9 mouse cellular contexts compared by ENCODE assay signal in genomic region chr11:6404699-6405566, GRCm38 (mm10). TPM values are rescaled to one million over a fixed set of nuclear protein-coding genes. Genes with fewer than 3 reads are reported as not detected.
DNase-seq lines count a peak whose midpoint lies in the region; ATAC-seq and TF ChIP-seq lines count a peak whose summit lies in the region.
"Had no signal": no experiment of that assay in that cellular context is flagged by ENCODE, and none has a peak within 500 bp of the region (broad histone marks: within the 10 kb centered on the region; RNA-seq: fewer than 3 reads in every experiment).

No protein-coding gene starts in this region.

- no peak overlapping the region; the same call in 1 of the 2 replicates for H3K9ac ChIP-seq in ES-E14 (ENCODE audit: insufficient read depth, low read depth, low read length, poor library complexity, severe bottlenecking)
- H3K9ac ChIP-seq in embryonic facial prominence, embryonic 12.5 days: peak overlapping the region; percentile 29; the same call in 1 of the 2 replicates
- 0 out of 2 replicates have a peak overlapping the region, but pooled peaks have one; percentile 3 for H3K9ac ChIP-seq in intestine, embryonic 15.5 days
- H3K9ac ChIP-seq in neural tube, embryonic 13.5 days: no peak overlapping the region; the same call in 1 of the 2 replicates

- ATAC-seq in embryonic facial prominence, embryonic 12.5 days (ENCODE audit: insufficient number of reproducible peaks, insufficient read depth, low FRiP score, low TSS enrichment): no peak
- 0 out of 2 replicates have a peak, but pooled peaks have one; percentile 2 for ATAC-seq in intestine, embryonic 15.5 days
- ATAC-seq in neural tube, embryonic 13.5 days (ENCODE audit: low read depth): no peak
- ATAC-seq in erythroid progenitor cell, adult 5-6 weeks (replicated peaks; ENCODE audit: low FRiP score, poor library complexity, severe bottlenecking): no peak

- WGBS in embryonic facial prominence, embryonic 12.5 days: 91% methylated on average over 9 of the region's 9 CpGs
- WGBS in intestine, embryonic 15.5 days: 67% methylated on average over 9 of the region's 9 CpGs
- 90% methylated on average over 9 of the region's 9 CpGs for WGBS in neural tube, embryonic 13.5 days

- in situ Hi-C loops in ES-E14 (cut with MboI; ENCODE audit: low sequenced_read_pairs in 2 of 2, unreplicated experiment in 2 of 2): no loop called here

- no peak overlapping the region for H3K4me3 ChIP-seq in ES-E14 (ENCODE audit: insufficient read depth in 1 of 2, low read depth in 1 of 2, low read length in 2 of 2, poor library complexity in 1 of 2, severe bottlenecking in 1 of 2)
- H3K4me3 ChIP-seq in embryonic facial prominence, embryonic 12.5 days: no peak overlapping the region
- no peak overlapping the region for H3K4me3 ChIP-seq in intestine, embryonic 15.5 days (replicated peaks)
- H3K4me3 ChIP-seq in neural tube, embryonic 13.5 days: no peak overlapping the region

- peak overlapping the region; percentile 17; the same call in 1 of the 2 replicates for H3K4me2 ChIP-seq in embryonic facial prominence, embryonic 12.5 days (replicated peaks)
- H3K4me2 ChIP-seq in intestine, embryonic 15.5 days (replicated peaks): no peak overlapping the region
- H3K4me2 ChIP-seq in neural tube, embryonic 13.5 days: no peak overlapping the region

- H3K9me3 ChIP-seq in ES-E14 (ENCODE audit: control insufficient read depth, insufficient read depth, low read depth, low read length): no peaks in the 10 kb centered on the region
- no peaks in the 10 kb centered on the region for H3K9me3 ChIP-seq in embryonic facial prominence, embryonic 12.5 days
- no peaks in the 10 kb centered on the region for H3K9me3 ChIP-seq in intestine, embryonic 15.5 days
- H3K9me3 ChIP-seq in neural tube, embryonic 13.5 days: no peaks in the 10 kb centered on the region
- H3K9me3 ChIP-seq: G1E had no signal

- H3K4me1 ChIP-seq in ES-E14 (ENCODE audit: control insufficient read depth in 2 of 2, insufficient read depth in 2 of 2, low read length in 2 of 2, poor library complexity in 1 of 2): peaks cover 0 to 11% of the 10 kb centered on the region in 2 experiments; a peak in 2 of 4 replicates
- peaks cover 24% of the 10 kb centered on the region for H3K4me1 ChIP-seq in embryonic facial prominence, embryonic 12.5 days
- peaks cover 30% of the 10 kb centered on the region for H3K4me1 ChIP-seq in intestine, embryonic 15.5 days (replicated peaks)
- H3K4me1 ChIP-seq in neural tube, embryonic 13.5 days (replicated peaks): peaks cover 26% of the 10 kb centered on the region

- H3K27me3 ChIP-seq in embryonic facial prominence, embryonic 12.5 days: no peaks in the 10 kb centered on the region
- no peaks in the 10 kb centered on the region for H3K27me3 ChIP-seq in intestine, embryonic 15.5 days (replicated peaks)
- H3K27me3 ChIP-seq in neural tube, embryonic 13.5 days: no peaks in the 10 kb centered on the region

- H3K27ac ChIP-seq in ES-E14 (ENCODE audit: insufficient read depth, low read depth, low read length, poor library complexity, severe bottlenecking): peak overlapping the region; percentile 37; the same call in 1 of the 2 replicates
- H3K27ac ChIP-seq in embryonic facial prominence, embryonic 12.5 days: peak overlapping the region; percentile 90
- peak overlapping the region; percentile 79 for H3K27ac ChIP-seq in intestine, embryonic 15.5 days
- H3K27ac ChIP-seq in neural tube, embryonic 13.5 days (replicated peaks): peak overlapping the region; percentile 80

- peaks cover 48% of the 10 kb centered on the region for H3K36me3 ChIP-seq in ES-E14 (ENCODE audit: control insufficient read depth, insufficient read depth, low read length, poor library complexity, severe bottlenecking)
- H3K36me3 ChIP-seq in embryonic facial prominence, embryonic 12.5 days: peaks cover 56% of the 10 kb centered on the region
- peaks cover 47% of the 10 kb centered on the region for H3K36me3 ChIP-seq in intestine, embryonic 15.5 days
- H3K36me3 ChIP-seq in neural tube, embryonic 13.5 days: peaks cover 65% of the 10 kb centered on the region

- peak; percentile 55 for DNase-seq in gastrocnemius, postnatal 10 days
- DNase-seq in gastrocnemius, adult 8-10 months (ENCODE audit: low spot score in 2 of 2): no peak
- DNase-seq in ES-E14 (ENCODE audit: low read depth, low spot score): no peak
- no peak for DNase-seq in layer of hippocampus, adult 9-10 months (ENCODE audit: low spot score)

TF ChIP-seq in ES-E14, 5 proteins besides CTCF, POLR2A, EP300 and RAD21:
- TF ChIP-seq MAFK (IDR thresholded peaks at IDR 0.05; ENCODE audit: insufficient read depth, low read depth, low read length) (no peak), ZNF384 (IDR thresholded peaks at IDR 0.05; ENCODE audit: low read depth, low read length) (no peak), HCFC1 (IDR thresholded peaks at IDR 0.05; ENCODE audit: borderline replicate concordance, insufficient read depth, low read length) (no peak), CHD2 (IDR thresholded peaks at IDR 0.05; ENCODE audit: low read depth, low read length) (no peak), ZC3H11A (IDR thresholded peaks at IDR 0.05; ENCODE audit: borderline replicate concordance, low read depth, low read length) (no peak)
TF ChIP-seq in ES-E14: peak in this region for 0.

RNA-seq across cellular contexts. Expression of gene Ppia, which starts 10.3 kb away (rescaled TPM):
- 100 to 1,000 TPM; 765 to 781 TPM for total RNA-seq in gastrocnemius, postnatal 10 days (2021)
- 100 to 1,000 TPM; 189 to 256 (median 213) TPM for total RNA-seq in gastrocnemius, adult 8-10 months (2022)
- total RNA-seq in ES-E14 (2012; rRNA removed): 4,715 and 6,168 TPM in 2 replicates
- polyA plus RNA-seq in embryonic facial prominence, embryonic 12.5 days (2016; fragmentation: Nextera tagmentation; extraction: Ambion mirVana): 5,090 and 5,096 TPM in 2 replicates
- 5,895 and 6,298 TPM in 2 replicates for polyA plus RNA-seq in intestine, embryonic 15.5 days (2015; fragmentation: Nextera tagmentation; extraction: Ambion mirVana)
- 4,471 and 4,554 TPM in 2 replicates for polyA plus RNA-seq in neural tube, embryonic 13.5 days (2015; fragmentation: Nextera tagmentation; extraction: Ambion mirVana)
- 1,149 and 1,152 TPM in 2 replicates for total RNA-seq in erythroid progenitor cell, adult 5-6 weeks (2015; ENCODE audit: low replicate concordance)
- 288 and 328 TPM in 2 replicates for total RNA-seq in erythroid progenitor cell, adult 5-6 weeks (2017; ENCODE audit: low replicate concordance)

RNA-seq across cellular contexts. Expression of gene Zmiz2, which starts 16.1 kb away (rescaled TPM):
- total RNA-seq in gastrocnemius, postnatal 10 days (2021): 10 to 100 TPM; 31.8 to 34.3 TPM
- 10 to 100 TPM; 50.7 to 65.8 (median 53.6) TPM for total RNA-seq in gastrocnemius, adult 8-10 months (2022)
- 19.6 and 22.6 TPM in 2 replicates for total RNA-seq in ES-E14 (2012; rRNA removed)
- polyA plus RNA-seq in embryonic facial prominence, embryonic 12.5 days (2016; fragmentation: Nextera tagmentation; extraction: Ambion mirVana): 11.9 and 12.5 TPM in 2 replicates
- polyA plus RNA-seq in intestine, embryonic 15.5 days (2015; fragmentation: Nextera tagmentation; extraction: Ambion mirVana): 9.2 and 10.9 TPM in 2 replicates
- polyA plus RNA-seq in neural tube, embryonic 13.5 days (2015; fragmentation: Nextera tagmentation; extraction: Ambion mirVana): 21.1 and 25.8 TPM in 2 replicates
- 16.6 and 17.6 TPM in 2 replicates for total RNA-seq in erythroid progenitor cell, adult 5-6 weeks (2015; ENCODE audit: low replicate concordance)
- total RNA-seq in erythroid progenitor cell, adult 5-6 weeks (2017; ENCODE audit: low replicate concordance): 5.1 and 7.8 TPM in 2 replicates

RNA-seq across cellular contexts. Expression of gene H2afv, which starts 39.3 kb away (rescaled TPM):
- total RNA-seq in gastrocnemius, postnatal 10 days (2021): 10 to 100 TPM; 66.2 to 67.3 TPM
- 10 to 100 TPM; 47.7 to 58.3 (median 56.0) TPM for total RNA-seq in gastrocnemius, adult 8-10 months (2022)
- 192 and 294 TPM in 2 replicates for total RNA-seq in ES-E14 (2012; rRNA removed)
- polyA plus RNA-seq in embryonic facial prominence, embryonic 12.5 days (2016; fragmentation: Nextera tagmentation; extraction: Ambion mirVana): 693 and 728 TPM in 2 replicates
- 424 and 429 TPM in 2 replicates for polyA plus RNA-seq in intestine, embryonic 15.5 days (2015; fragmentation: Nextera tagmentation; extraction: Ambion mirVana)
- polyA plus RNA-seq in neural tube, embryonic 13.5 days (2015; fragmentation: Nextera tagmentation; extraction: Ambion mirVana): 342 and 380 TPM in 2 replicates
- 180 and 209 TPM in 2 replicates for total RNA-seq in erythroid progenitor cell, adult 5-6 weeks (2015; ENCODE audit: low replicate concordance)
- total RNA-seq in erythroid progenitor cell, adult 5-6 weeks (2017; ENCODE audit: low replicate concordance): 100 and 160 TPM in 2 replicates

Comparison
In these comparisons a context has a peak if more than half of its experiments do, and no peak if none do; other contexts are left out.
1. H3K27ac ChIP-seq: peak in every context shown above with its lines; median percentile 90 in embryonic facial prominence, embryonic 12.5 days; 80 in neural tube, embryonic 13.5 days; 79 in intestine, embryonic 15.5 days; 37 in ES-E14.
2. H3K9ac ChIP-seq: peak in embryonic facial prominence, embryonic 12.5 days (single experiment) and intestine, embryonic 15.5 days (single experiment); none in ES-E14 (single experiment) and neural tube, embryonic 13.5 days (single experiment).